Mouse (Mus musculus) megakaryocyte, embryonic 14.5 days (primary cell): ENCODE results near the gene Sgca.

Experiments
- FLI1 ChIP-seq: IDR thresholded peaks from 2 replicates; pipeline ENCODE4 v1.6.1; 2012; ENCODE audit warnings: low read length, inconsistent platforms, mixed read lengths
- GATA1 ChIP-seq: IDR thresholded peaks from 3 replicates; pipeline ENCODE4 v1.6.1; 2012; ENCODE audit warnings: mixed read lengths, low read length, inconsistent platforms, borderline replicate concordance

DNA sequence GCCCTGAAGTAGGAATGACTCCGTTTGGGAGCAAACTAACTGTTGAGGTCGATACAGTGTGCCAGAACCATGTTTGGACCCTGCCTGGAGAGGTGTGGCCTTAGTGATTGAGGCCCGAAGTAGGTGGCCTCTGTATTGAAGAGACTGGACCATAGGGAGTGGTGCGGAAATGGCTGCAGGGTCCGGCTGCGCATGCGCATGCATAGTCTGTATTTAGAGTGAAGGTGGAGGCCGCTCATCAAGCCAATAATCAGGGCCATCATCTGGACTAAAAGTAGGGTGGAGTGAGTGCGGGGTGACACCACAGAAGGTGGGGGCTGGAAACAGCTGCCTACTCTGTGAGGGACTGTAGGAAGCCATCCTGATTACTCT, 18.4 kb downstream of the Sgca start:
- TF ChIP-seq GATA1 (no peak), FLI1 (no peak)
